Mouse (Mus musculus) C2C12 (cell line): ENCODE data around the gene Fam53b.

Experiments used
- CTCF ChIP-seq: IDR thresholded peaks from one replicate; pipeline ENCODE4 v1.5.1; 2011; ENCODE audit not compliant: control insufficient read depth, insufficient read depth, insufficient read length
- MYOG ChIP-seq: IDR thresholded peaks from one replicate; pipeline ENCODE4 v1.6.1; 2011; ENCODE audit not compliant: control insufficient read depth, insufficient read length; ENCODE audit errors: extremely low read depth

GRCm38 (mm10) chr7:132842455-132842854 is 28.8 kb upstream of the Fam53b start:
- TF ChIP-seq CTCF: no peak
- no peak for TF ChIP-seq MYOG
